Mouse (Mus musculus) thymus, adult 2 months (tissue): ENCODE measurements around the gene Rere.

Experiments used
- CTCF ChIP-seq: fragments of 200-500 bp; IDR thresholded peaks from 2 replicates; pipeline ENCODE4 v1.5.1; 2012; ENCODE audit warnings: mild to moderate bottlenecking, control low read depth, low read length, moderate library complexity, borderline replicate concordance; ENCODE audit not compliant: control insufficient read depth, poor library complexity, insufficient read depth; ENCODE audit errors: extremely low read depth
- POLR2A ChIP-seq: fragments of 200-500 bp; IDR thresholded peaks from 2 replicates; pipeline ENCODE4 v1.6.1; 2012; ENCODE audit warnings: mild to moderate bottlenecking, low read length, control low read depth, moderate library complexity; ENCODE audit not compliant: control insufficient read depth, poor library complexity, insufficient read depth; ENCODE audit errors: extremely low read depth

GRCm38 (mm10) chr4:150595071-150595470, 313.6 kb downstream of the Rere start:
- TF ChIP-seq POLR2A (no peak), CTCF (no peak)
